Mouse (Mus musculus) CD4-positive, CD25-positive, alpha-beta regulatory T cell, adult 4 months (primary cell): ENCODE data around the gene Ctsh. TPM values are rescaled to one million over a fixed set of nuclear protein-coding genes. Genes with fewer than 3 reads are reported as not detected.

Experiments used
- ATAC-seq: one replicate; pipeline ENCODE4 v1.8.0; 2017
- polyA plus RNA-seq, 2 experiments: library from polyadenylated mRNA; unstranded; fragments of 100-300 nt; shearing (Covaris generic); gene quantifications; one replicate each; pipeline ENCODE4 v1.2.1; 2017

Ctsh gene
- polyA plus RNA-seq, 2 experiments from 2014 or later, result 2.0 to 14.6 TPM

DNA sequence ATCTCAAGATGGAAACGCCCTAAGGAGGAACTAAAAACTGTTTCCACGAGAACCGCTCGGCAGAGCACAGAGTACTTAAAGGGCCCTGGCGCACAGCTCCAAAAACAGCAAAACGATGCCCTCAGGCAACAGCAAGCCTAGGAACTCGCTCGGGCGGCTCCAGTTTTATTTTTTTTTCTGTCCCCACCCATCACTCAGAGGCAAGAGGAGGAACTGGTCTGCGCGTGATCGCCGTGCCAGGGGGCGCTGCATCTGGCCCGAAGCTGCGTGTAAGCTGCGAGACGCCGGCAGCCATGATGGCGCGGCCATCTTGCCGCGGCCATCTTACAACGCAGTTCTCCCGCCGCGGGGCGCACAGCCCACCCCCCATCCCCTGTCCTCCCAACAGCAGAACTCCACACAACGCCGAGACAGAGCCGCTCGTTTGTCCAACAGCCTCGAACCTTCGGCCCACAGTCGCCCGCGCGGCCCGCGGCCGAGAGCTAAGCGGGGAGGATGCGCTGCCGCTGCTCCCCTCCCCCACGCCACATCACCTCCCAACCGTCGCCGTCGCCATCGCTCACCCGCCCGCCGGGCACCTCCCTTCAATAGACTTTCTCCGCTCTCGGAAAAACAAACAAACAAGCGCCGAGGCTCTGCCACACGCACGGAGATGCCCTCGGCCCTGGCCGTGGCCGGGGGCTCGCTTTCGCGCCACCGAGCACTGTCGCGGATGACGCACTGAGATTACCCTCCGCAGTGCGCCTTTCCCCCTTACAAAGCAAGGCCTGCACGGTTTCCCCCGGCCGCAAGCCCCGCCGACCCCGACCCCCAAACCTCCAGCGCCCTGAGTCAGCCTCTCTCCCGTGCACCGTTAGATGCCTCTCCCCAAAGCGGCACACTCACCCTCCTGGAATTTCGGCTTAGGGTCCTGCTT lies 60.0 kb downstream of the Ctsh start:
- ATAC-seq, result peak; percentile 65

DNA sequence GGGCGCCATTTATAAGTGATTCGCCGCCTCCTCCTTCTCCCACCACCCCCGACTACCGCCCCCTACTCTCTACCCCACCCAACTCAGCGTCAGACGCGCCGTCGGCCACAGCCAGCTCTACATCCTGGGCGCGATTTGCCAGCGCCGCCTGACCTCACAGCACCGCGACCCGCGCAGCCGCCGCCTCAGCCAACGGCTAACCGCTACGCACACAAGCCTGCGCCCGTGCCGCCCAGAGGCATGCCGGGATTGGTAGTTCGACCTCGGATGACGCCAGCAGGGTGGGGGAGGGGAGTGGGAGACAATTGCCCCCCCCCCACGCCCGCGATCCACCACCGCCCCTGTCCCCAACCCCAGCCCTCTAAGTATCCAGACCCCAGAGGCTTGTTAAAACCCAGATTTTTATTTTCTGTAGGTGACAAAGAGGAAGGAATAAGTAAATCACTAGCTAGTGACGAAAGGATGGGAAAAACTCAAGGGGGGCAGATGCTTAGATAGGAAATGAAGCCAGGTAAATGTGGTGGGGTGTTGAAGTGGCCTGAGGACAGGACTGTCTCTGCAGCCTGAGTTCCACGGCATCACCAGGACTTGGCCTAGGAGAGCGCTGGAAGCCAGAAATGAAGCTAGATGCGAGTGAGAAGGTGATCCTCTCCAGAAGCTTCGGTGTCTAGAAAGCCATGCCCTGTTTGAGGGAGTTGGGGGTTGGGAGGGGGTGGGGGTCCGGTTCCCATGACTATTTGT lies 60.8 kb downstream of the Ctsh start, which contains the start of gene Morf4l1:
TSS of gene Morf4l1 (minus strand) at position 208 of the 741 bp plus-strand sequence.
- ATAC-seq, result peak; percentile 87

DNA sequence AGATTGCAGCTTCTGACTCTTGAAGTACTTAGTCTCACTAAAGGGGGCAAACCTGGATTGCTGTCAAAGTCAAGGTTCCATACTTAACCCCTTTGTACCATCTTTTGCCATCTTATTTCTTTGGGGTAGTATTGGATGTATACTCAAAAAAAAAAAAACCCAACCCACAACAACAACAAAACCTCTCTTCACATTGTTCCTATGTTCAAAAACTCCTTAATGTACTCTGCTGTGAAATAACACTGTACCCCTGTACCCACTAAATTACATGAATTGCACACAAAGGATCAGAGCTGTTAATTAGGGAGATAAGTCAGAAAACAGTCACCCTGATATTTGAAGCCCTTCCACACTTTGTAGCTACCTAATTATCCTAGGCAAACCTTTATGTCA lies 61.4 kb downstream of the Ctsh start:
- no peak for ATAC-seq

GRCm38 (mm10) chr9:90117234-90117633 lies 63.3 kb downstream of the Ctsh start:
- ATAC-seq, result no peak

DNA sequence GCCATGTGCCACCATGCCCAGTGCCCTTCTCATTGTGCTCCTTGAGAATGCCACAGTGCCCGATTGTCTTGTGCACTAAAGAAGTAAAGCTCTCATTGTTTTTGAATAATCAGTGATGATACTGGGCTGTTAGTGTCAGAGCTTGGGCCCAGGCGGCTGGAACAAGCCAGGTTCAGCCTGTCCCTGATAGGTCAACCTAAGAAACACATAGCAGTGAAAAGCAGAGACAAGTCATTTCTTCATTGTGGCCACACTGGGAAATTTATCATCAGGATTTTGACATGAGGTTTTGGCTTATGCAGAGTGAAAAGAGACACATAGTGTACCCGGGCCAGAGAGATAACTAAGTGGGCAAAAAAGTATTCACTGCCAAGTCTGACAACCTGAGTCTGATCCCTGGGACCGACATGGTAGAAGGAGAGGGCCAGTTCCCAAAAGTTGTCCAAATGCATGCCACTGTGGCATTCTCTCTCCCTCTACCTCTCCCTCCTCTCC lies 68.3 kb downstream of the Ctsh start:
- ATAC-seq, result no peak

DNA sequence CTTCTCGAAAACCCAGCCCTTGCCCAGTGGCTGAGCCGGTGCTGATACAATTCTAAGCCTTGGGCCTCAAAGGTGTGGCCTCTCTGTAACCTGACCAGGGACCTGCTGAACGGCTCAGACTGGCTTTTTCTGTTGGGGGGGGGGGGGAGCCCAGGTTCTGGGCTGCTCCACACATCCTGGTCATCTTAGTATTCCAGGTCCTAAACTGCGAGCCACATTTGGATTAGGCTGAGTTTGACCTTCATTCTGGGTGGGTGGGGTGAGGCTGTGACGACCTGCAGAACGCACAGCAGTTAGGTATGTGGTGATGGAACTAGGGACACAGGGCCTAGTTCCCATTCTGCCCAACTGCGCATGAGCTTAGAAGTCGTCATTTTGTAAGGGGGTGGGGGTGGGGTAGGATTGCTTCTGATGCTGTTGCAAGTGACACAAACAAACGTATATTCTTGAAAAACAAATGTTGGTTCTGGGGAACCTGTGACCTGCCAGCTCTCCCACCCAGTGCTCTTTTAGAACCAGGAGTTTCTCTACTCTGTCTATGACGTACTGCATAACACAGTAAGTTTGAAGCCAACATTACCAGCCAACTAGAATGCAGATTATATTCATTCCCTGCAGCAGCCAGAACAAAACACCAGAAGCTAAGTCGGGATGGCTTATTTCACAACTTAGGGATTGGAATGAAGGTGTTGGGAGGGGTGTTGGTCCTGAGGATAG lies 70.4 kb downstream of the Ctsh start:
- no peak for ATAC-seq

DNA sequence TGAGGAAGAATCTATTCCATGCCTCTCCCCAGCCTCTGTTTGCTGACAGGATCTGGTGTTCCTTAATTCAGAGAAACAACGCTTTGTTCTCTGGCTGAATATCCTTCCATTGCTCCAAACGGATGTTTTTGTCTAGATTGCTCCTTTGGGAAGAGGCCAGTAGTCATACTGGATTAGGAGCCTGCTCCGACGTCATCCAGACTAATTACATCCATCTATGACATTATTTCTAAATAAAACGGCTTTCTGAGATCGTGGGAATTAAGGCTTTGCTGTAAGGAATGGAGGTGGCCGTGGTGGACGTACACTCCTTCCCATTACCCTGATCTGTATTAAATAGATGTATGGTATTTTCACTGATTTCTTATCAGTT lies 70.9 kb downstream of the Ctsh start:
- ATAC-seq, result no peak

Other genes starting within 250 kb of the Ctsh start
- under 1 TPM; 0.28 to 0.95 TPM for gene Rasgrf1, start 144.2 kb upstream of the Ctsh start, polyA plus RNA-seq
- gene Morf4l1, start 60.6 kb downstream of the Ctsh start, polyA plus RNA-seq, result 100 to 1,000 TPM; 309 to 341 TPM
- under 1 TPM in 1 of 2 experiments, not detected in 1; 0.05 TPM for gene Adamts7, start 108.9 kb downstream of the Ctsh start, polyA plus RNA-seq
- gene Tbc1d2b, start 216.7 kb downstream of the Ctsh start, polyA plus RNA-seq, result 10 to 100 TPM; 11.3 to 12.1 TPM